In the genomic region with DNA sequence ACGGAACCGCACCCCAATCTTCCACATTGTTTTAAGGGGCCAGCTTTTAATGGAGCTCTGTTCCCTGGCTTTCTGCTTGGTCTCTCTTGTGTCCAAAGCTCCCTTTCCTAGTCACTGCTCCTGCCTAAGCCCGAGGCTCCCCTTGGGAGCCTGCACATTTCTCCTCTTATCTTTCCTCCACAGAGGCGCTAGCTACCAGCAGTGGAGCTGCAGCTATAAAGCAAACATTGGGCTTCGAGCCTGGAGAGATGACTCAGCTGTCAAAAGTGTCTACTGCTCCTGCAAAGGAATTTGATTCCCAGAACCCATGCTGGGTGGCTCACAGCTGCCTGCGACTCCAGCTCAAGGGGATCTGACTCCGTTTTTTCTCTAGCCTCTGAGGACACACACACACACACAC, we compare ENCODE assay signal across 7 mouse cellular contexts. TPM values are rescaled to one million over a fixed set of nuclear protein-coding genes. Genes with fewer than 3 reads are reported as not detected.
DNase-seq lines count a peak whose midpoint lies in the region; ATAC-seq and TF ChIP-seq lines count a peak whose summit lies in the region.

No protein-coding gene starts in this region.

- H3K9ac ChIP-seq in intestine, embryonic 16.5 days (ENCODE audit: low read depth, low read length), result no peak overlapping the region
- H3K9ac ChIP-seq in lung, postnatal 0 days (replicated peaks; ENCODE audit: low read depth), result no peak overlapping the region
- H3K9ac ChIP-seq in hindbrain, embryonic 11.5 days (ENCODE audit: low read depth, low read length), result no peak overlapping the region

- H3K9me3 ChIP-seq in intestine, embryonic 16.5 days (ENCODE audit: control insufficient read depth, low read length), result peaks cover 8% of the 10 kb centered on the region; the same call in 1 of the 2 replicates
- no peaks in the 10 kb centered on the region for H3K9me3 ChIP-seq in lung, postnatal 0 days (ENCODE audit: low read length)
- H3K9me3 ChIP-seq in hindbrain, embryonic 11.5 days (ENCODE audit: control insufficient read depth, low read length), result no peaks in the 10 kb centered on the region

- no peak overlapping the region for H3K4me2 ChIP-seq in intestine, embryonic 16.5 days (ENCODE audit: low read depth, low read length)
- H3K4me2 ChIP-seq in lung, postnatal 0 days (replicated peaks; ENCODE audit: low read depth, low read length), result peak overlapping the region; percentile 12; the same call in 1 of the 2 replicates
- no peak overlapping the region for H3K4me2 ChIP-seq in hindbrain, embryonic 11.5 days (replicated peaks; ENCODE audit: low read depth, low read length)

- peak; percentile 81 for ATAC-seq in intestine, embryonic 16.5 days
- peak; percentile 89 for ATAC-seq in lung, postnatal 0 days
- no peak for ATAC-seq in hindbrain, embryonic 11.5 days (ENCODE audit: low FRiP score)

- 44% methylated on average over 7 of the region's 7 CpGs for WGBS in intestine, embryonic 16.5 days
- 34% methylated on average over 7 of the region's 7 CpGs for WGBS in lung, postnatal 0 days
- 69% methylated on average over 7 of the region's 7 CpGs for WGBS in hindbrain, embryonic 11.5 days

- no peak overlapping the region for H3K4me3 ChIP-seq in intestine, embryonic 16.5 days (ENCODE audit: low read length)
- H3K4me3 ChIP-seq in lung, postnatal 0 days (ENCODE audit: low read depth, low read length), result no peak overlapping the region
- no peak overlapping the region for H3K4me3 ChIP-seq in hindbrain, embryonic 11.5 days (ENCODE audit: low read depth, low read length)

- peak overlapping the region; percentile 59; the same call in 1 of the 2 replicates for H3K27ac ChIP-seq in intestine, embryonic 16.5 days (ENCODE audit: low read length)
- no peak overlapping the region for H3K27ac ChIP-seq in lung, postnatal 0 days (ENCODE audit: low read length)
- H3K27ac ChIP-seq in hindbrain, embryonic 11.5 days (ENCODE audit: low read depth, low read length), result no peak overlapping the region

- H3K36me3 ChIP-seq in intestine, embryonic 16.5 days (ENCODE audit: control insufficient read depth, insufficient read depth, low read length), result no peaks in the 10 kb centered on the region
- no peaks in the 10 kb centered on the region for H3K36me3 ChIP-seq in lung, postnatal 0 days (ENCODE audit: insufficient read depth, low read length)
- no peaks in the 10 kb centered on the region for H3K36me3 ChIP-seq in hindbrain, embryonic 11.5 days (ENCODE audit: control insufficient read depth, insufficient read depth, low read length)

- TF ChIP-seq EP300 in lung, postnatal 0 days (IDR thresholded peaks at IDR 0.05), result no peak; the same call in 1 of the 2 replicates

- no peaks in the 10 kb centered on the region for H3K27me3 ChIP-seq in intestine, embryonic 16.5 days (replicated peaks; ENCODE audit: control insufficient read depth, insufficient read depth, low read length)
- H3K27me3 ChIP-seq in lung, postnatal 0 days (replicated peaks; ENCODE audit: insufficient read depth, low read length), result no peaks in the 10 kb centered on the region
- H3K27me3 ChIP-seq in hindbrain, embryonic 11.5 days (ENCODE audit: control insufficient read depth, insufficient read depth, low read length), result no peaks in the 10 kb centered on the region

- peak; percentile 42 for TF ChIP-seq CTCF in lung, postnatal 0 days (IDR thresholded peaks at IDR 0.05)

- peak; percentile 16 for DNase-seq in 416B (ENCODE audit: low read depth)
- DNase-seq in Muller cell, postnatal 12 days (ENCODE audit: inconsistent ontology term), result peak; percentile 78
- peak; percentile 56 for DNase-seq in gastrocnemius, adult 18-20 months (ENCODE audit: low spot score)
- DNase-seq in lung, postnatal 0 days (ENCODE audit: low spot score), result peak; percentile 88
- DNase-seq in thymus, postnatal 36 days, result no peak
- no peak for DNase-seq in hindbrain, embryonic 11.5 days (ENCODE audit: low spot score)

- peaks cover 4% of the 10 kb centered on the region; the same call in 1 of the 2 replicates for H3K4me1 ChIP-seq in intestine, embryonic 16.5 days (ENCODE audit: control insufficient read depth, insufficient read depth, low read length)
- H3K4me1 ChIP-seq in lung, postnatal 0 days (ENCODE audit: insufficient read depth, low read depth, low read length), result no peaks in the 10 kb centered on the region
- no peaks in the 10 kb centered on the region for H3K4me1 ChIP-seq in hindbrain, embryonic 11.5 days (replicated peaks; ENCODE audit: control insufficient read depth, insufficient read depth, low read length)

RNA-seq across cellular contexts. Expression of a gene that starts 10.7 kb away (rescaled TPM):
- total RNA-seq in gastrocnemius, adult 18-20 months (2021), result 10 to 100 TPM; 15.1 to 20.8 TPM
- polyA plus RNA-seq in intestine, embryonic 16.5 days (2015; fragmentation: Nextera tagmentation; extraction: Ambion mirVana), result 32.8 and 42.1 TPM in 2 replicates
- 6.0 and 7.2 TPM in 2 replicates for polyA plus RNA-seq in lung, postnatal 0 days (2015; fragmentation: Nextera tagmentation; extraction: Ambion mirVana)
- 2.2 and 2.6 TPM in 2 replicates for polyA plus RNA-seq in hindbrain, embryonic 11.5 days (2014; fragmentation: Nextera tagmentation; extraction: Ambion mirVana)

Comparison
In these comparisons a context has a peak if more than half of its experiments do, and no peak if none do; other contexts are left out.
1. DNase-seq: peak in 416B (single experiment), Muller cell, postnatal 12 days (single experiment), gastrocnemius, adult 18-20 months (single experiment) and lung, postnatal 0 days (single experiment); none in thymus, postnatal 36 days (0 of 2) and hindbrain, embryonic 11.5 days (single experiment).